Mouse (Mus musculus): ENCODE measurements at regions not wholly inside any gene's neighbourhood (a gene's known extent, or its start where the extent isn't known, plus 50 kb on each side); places are given as distances from the start of the nearest gene placed in this dataset.

- ATAC-seq (ENCODE audit: low FRiP score) (no peak), DNase-seq (ENCODE audit: low spot score) (no peak)
- H3K4me3 ChIP-seq (ENCODE audit: low read depth, low read length), result no peak overlapping the region
- no peaks in the 10 kb centered on the region for H3K27me3 ChIP-seq (ENCODE audit: control insufficient read depth, insufficient read depth, low read length)
- no peak overlapping the region for H3K4me2 ChIP-seq (replicated peaks; ENCODE audit: low read depth, low read length)
- no peaks in the 10 kb centered on the region for H3K36me3 ChIP-seq (ENCODE audit: control insufficient read depth, insufficient read depth, low read length)
- WGBS, result 72% methylated on average over 1 of the region's 1 CpGs
- H3K9me3 ChIP-seq (ENCODE audit: control insufficient read depth, low read length), result no peaks in the 10 kb centered on the region
- no peak overlapping the region for H3K27ac ChIP-seq (ENCODE audit: low read depth, low read length)
- no peaks in the 10 kb centered on the region for H3K4me1 ChIP-seq (replicated peaks; ENCODE audit: control insufficient read depth, insufficient read depth, low read length)
- H3K9ac ChIP-seq (ENCODE audit: low read depth, low read length), result no peak overlapping the region
Observed at GRCm38 (mm10) chr14:86171118-86171517, 969.9 kb downstream of the Diaph3 start.

DNA sequence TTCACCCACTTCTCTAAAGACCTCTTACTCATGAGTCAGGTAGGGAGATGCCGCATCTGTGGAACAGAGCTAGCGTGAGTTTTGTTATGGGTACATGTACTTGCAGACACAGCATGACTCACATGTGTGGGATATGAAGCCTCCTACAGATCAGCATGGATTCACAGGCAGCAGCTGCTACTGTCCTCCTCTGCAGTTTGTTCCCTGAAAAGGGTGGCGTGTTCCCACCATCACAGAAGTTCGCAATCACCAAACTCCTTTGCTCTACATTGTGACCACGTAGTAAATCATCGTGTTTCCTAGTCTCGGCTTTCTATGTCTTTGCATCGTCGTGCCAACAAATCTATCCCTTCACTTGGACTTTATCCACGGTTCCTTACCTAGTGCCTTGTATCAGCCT lies 981.9 kb downstream of the Diaph3 start:
- no peak overlapping the region for H3K4me2 ChIP-seq (replicated peaks; ENCODE audit: low read depth, low read length)
- H3K36me3 ChIP-seq (ENCODE audit: control insufficient read depth, insufficient read depth, low read length), result no peaks in the 10 kb centered on the region
- no peak overlapping the region for H3K9ac ChIP-seq (ENCODE audit: low read depth, low read length)
- H3K4me1 ChIP-seq (replicated peaks; ENCODE audit: control insufficient read depth, insufficient read depth, low read length), result no peaks in the 10 kb centered on the region
- H3K27me3 ChIP-seq (ENCODE audit: control insufficient read depth, insufficient read depth, low read length), result no peaks in the 10 kb centered on the region
- no peak for DNase-seq (ENCODE audit: low spot score)
- H3K9me3 ChIP-seq (ENCODE audit: control insufficient read depth, low read length), result no peaks in the 10 kb centered on the region
- no peak overlapping the region for H3K4me3 ChIP-seq (ENCODE audit: low read depth, low read length)
- H3K27ac ChIP-seq (ENCODE audit: low read depth, low read length), result no peak overlapping the region
- WGBS, result 93% methylated on average over 10 of the region's 10 CpGs
- no peak for ATAC-seq (ENCODE audit: low FRiP score)

- H3K9ac ChIP-seq (ENCODE audit: low read depth, low read length), result no peak overlapping the region
- H3K27me3 ChIP-seq (ENCODE audit: control insufficient read depth, insufficient read depth, low read length), result no peaks in the 10 kb centered on the region
- ATAC-seq (ENCODE audit: low FRiP score) (no peak), DNase-seq (ENCODE audit: low spot score) (no peak)
- no peak overlapping the region for H3K4me2 ChIP-seq (replicated peaks; ENCODE audit: low read depth, low read length)
- no peak overlapping the region for H3K4me3 ChIP-seq (ENCODE audit: low read depth, low read length)
- WGBS, result 92% methylated on average over 3 of the region's 3 CpGs
- H3K9me3 ChIP-seq (ENCODE audit: control insufficient read depth, low read length), result no peaks in the 10 kb centered on the region
- H3K36me3 ChIP-seq (ENCODE audit: control insufficient read depth, insufficient read depth, low read length), result no peaks in the 10 kb centered on the region
- H3K4me1 ChIP-seq (replicated peaks; ENCODE audit: control insufficient read depth, insufficient read depth, low read length), result no peaks in the 10 kb centered on the region
- H3K27ac ChIP-seq (ENCODE audit: low read depth, low read length), result no peak overlapping the region
Observed at GRCm38 (mm10) chr14:86154688-86155087, 986.3 kb downstream of the Diaph3 start.

- Histone ChIP-seq H3K9me3 (ENCODE audit: control insufficient read depth, low read length) (no peaks in the 10 kb centered on the region), H3K4me2 (replicated peaks; ENCODE audit: low read depth, low read length) (no peak overlapping the region), H3K9ac (ENCODE audit: low read depth, low read length) (no peak overlapping the region), H3K27ac (ENCODE audit: low read depth, low read length) (no peak overlapping the region), H3K4me1 (replicated peaks; ENCODE audit: control insufficient read depth, insufficient read depth, low read length) (no peaks in the 10 kb centered on the region), H3K4me3 (ENCODE audit: low read depth, low read length) (no peak overlapping the region), H3K36me3 (ENCODE audit: control insufficient read depth, insufficient read depth, low read length) (no peaks in the 10 kb centered on the region), H3K27me3 (ENCODE audit: control insufficient read depth, insufficient read depth, low read length) (no peaks in the 10 kb centered on the region)
- ATAC-seq (ENCODE audit: low FRiP score) (no peak), DNase-seq (ENCODE audit: low spot score) (no peak)
- WGBS, result 93% methylated on average over 1 of the region's 1 CpGs
Observed at GRCm38 (mm10) chr14:86151276-86151675, 989.8 kb downstream of the Diaph3 start.

GRCm38 (mm10) chr14:86150329-86150866 lies 990.6 kb downstream of the Diaph3 start:
- Histone ChIP-seq H3K27me3 (ENCODE audit: control insufficient read depth, insufficient read depth, low read length) (no peaks in the 10 kb centered on the region), H3K36me3 (ENCODE audit: control insufficient read depth, insufficient read depth, low read length) (no peaks in the 10 kb centered on the region), H3K9ac (ENCODE audit: low read depth, low read length) (no peak overlapping the region), H3K4me3 (ENCODE audit: low read depth, low read length) (no peak overlapping the region), H3K4me1 (replicated peaks; ENCODE audit: control insufficient read depth, insufficient read depth, low read length) (no peaks in the 10 kb centered on the region), H3K9me3 (ENCODE audit: control insufficient read depth, low read length) (no peaks in the 10 kb centered on the region), H3K27ac (ENCODE audit: low read depth, low read length) (no peak overlapping the region), H3K4me2 (replicated peaks; ENCODE audit: low read depth, low read length) (no peak overlapping the region)
- WGBS, result 97% methylated on average over 3 of the region's 3 CpGs
- ATAC-seq (ENCODE audit: low FRiP score) (no peak), DNase-seq (ENCODE audit: low spot score) (no peak)

DNA sequence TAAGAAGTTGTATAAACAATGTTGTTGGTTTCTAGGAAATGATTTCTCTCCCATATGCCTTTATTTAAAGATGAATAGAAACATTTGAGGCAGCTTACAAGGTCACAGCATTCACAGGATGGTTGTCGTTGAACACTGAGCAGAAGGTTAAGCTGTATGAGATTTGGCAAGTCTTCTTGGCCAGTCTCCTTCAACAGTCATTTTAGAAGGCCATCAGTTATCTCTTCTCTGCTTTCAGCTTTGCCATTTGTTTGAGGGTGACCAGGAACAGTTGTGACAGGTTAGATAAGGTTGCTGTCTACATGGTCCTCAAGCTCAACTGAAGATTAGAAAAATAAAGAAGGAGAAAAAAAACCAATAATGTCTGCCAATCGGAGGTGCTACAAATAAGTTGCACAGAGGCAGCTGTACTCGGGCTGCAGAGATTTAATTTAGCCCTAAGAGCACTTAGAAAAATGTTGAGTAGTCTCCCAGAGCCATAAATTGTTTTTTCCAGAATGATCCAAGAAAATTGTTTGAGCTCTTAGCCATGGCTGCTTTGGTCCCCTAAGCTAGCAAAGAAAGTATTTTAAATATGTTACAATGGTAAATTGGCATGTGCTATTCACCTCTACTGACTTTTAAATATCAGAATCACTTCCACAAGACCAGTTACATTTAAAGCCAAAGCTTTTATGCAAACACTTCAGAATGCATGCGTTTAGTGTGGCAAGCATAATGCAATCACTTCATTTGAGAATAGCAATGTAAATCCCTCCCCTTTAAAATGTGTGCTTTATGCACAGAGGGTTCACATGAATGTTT lies 1025.6 kb downstream of the Diaph3 start:
- no peaks in the 10 kb centered on the region for H3K27me3 ChIP-seq (ENCODE audit: control insufficient read depth, insufficient read depth, low read length)
- DNase-seq (ENCODE audit: low spot score) (no peak), ATAC-seq (ENCODE audit: low FRiP score) (no peak)
- no peak overlapping the region for H3K4me2 ChIP-seq (replicated peaks; ENCODE audit: low read depth, low read length)
- no peaks in the 10 kb centered on the region for H3K36me3 ChIP-seq (ENCODE audit: control insufficient read depth, insufficient read depth, low read length)
- H3K4me1 ChIP-seq (replicated peaks; ENCODE audit: control insufficient read depth, insufficient read depth, low read length), result no peaks in the 10 kb centered on the region
- no peak overlapping the region for H3K4me3 ChIP-seq (ENCODE audit: low read depth, low read length)
- no peak overlapping the region for H3K9ac ChIP-seq (ENCODE audit: low read depth, low read length)
- H3K27ac ChIP-seq (ENCODE audit: low read depth, low read length), result no peak overlapping the region
- no peaks in the 10 kb centered on the region for H3K9me3 ChIP-seq (ENCODE audit: control insufficient read depth, low read length)
- WGBS, result 73% methylated on average over 4 of the region's 4 CpGs

DNA sequence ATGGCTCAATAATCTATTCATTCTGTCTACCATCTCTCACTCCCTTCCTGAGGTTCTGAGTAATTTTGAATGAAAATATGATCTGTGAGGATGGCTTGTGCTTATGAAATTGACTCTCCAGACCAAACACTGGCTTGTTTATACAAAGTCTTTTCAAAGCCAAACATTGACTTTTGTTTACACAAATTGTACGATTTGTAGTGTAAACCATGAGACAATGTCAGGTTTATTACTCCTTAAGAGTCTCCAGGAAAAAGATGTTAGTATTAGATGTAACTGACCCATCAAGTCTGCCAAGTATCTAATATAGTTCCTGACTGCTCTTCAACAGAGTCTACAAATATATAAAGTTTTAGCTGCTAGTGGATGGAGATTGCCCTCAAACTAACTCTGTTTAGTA lies 1039.5 kb downstream of the Diaph3 start:
- H3K4me1 ChIP-seq (replicated peaks; ENCODE audit: control insufficient read depth, insufficient read depth, low read length), result no peaks in the 10 kb centered on the region
- ATAC-seq (ENCODE audit: low FRiP score) (no peak), DNase-seq (ENCODE audit: low spot score) (no peak)
- H3K36me3 ChIP-seq (ENCODE audit: control insufficient read depth, insufficient read depth, low read length), result no peaks in the 10 kb centered on the region
- H3K9me3 ChIP-seq (ENCODE audit: control insufficient read depth, low read length), result no peaks in the 10 kb centered on the region
- no peak overlapping the region for H3K9ac ChIP-seq (ENCODE audit: low read depth, low read length)
- H3K27me3 ChIP-seq (ENCODE audit: control insufficient read depth, insufficient read depth, low read length), result no peaks in the 10 kb centered on the region
- no peak overlapping the region for H3K4me2 ChIP-seq (replicated peaks; ENCODE audit: low read depth, low read length)
- H3K27ac ChIP-seq (ENCODE audit: low read depth, low read length), result no peak overlapping the region
- WGBS, result 80% methylated on average over 1 of the region's 1 CpGs
- H3K4me3 ChIP-seq (ENCODE audit: low read depth, low read length), result no peak overlapping the region

DNA sequence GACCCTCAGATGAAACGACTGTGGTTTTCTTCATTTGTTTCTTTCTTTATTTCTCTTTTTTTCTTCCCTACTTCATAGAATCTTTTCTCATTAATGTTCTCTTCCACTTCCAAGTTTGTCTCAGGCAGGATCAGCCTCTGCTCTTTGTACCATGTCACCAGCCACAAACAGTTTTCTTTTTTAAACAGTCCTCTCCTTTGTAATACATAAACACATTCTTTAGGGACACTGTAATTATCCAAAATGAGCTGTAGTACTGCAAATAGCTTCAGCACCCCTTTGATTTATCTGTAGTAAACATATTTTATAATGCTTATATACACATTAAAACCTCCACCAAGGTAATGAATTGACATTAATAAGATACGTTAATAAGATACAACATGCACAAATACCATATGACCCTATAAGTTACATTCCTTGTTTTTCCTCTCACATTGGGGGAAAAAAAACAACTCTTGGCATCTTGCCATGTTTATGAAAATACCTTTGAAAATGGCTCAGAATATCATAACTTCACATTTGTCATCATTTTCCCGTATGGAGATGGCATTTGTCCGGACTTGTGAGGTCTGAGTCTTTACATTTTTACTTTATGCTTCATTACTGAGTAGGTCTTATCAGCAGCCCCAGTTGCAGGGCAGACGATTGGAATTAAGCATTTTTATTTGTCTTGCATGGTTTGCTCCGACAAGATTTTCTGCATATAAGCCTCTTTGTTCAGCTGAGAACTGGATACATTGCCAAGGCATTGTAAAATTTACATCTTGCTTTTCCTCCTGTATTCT lies 1070.5 kb downstream of the Diaph3 start:
- Histone ChIP-seq H3K27me3 (ENCODE audit: control insufficient read depth, insufficient read depth, low read length) (no peaks in the 10 kb centered on the region), H3K4me2 (replicated peaks; ENCODE audit: low read depth, low read length) (no peak overlapping the region), H3K9ac (ENCODE audit: low read depth, low read length) (no peak overlapping the region), H3K27ac (ENCODE audit: low read depth, low read length) (no peak overlapping the region), H3K36me3 (ENCODE audit: control insufficient read depth, insufficient read depth, low read length) (no peaks in the 10 kb centered on the region), H3K4me1 (replicated peaks; ENCODE audit: control insufficient read depth, insufficient read depth, low read length) (no peaks in the 10 kb centered on the region), H3K4me3 (ENCODE audit: low read depth, low read length) (no peak overlapping the region), H3K9me3 (ENCODE audit: control insufficient read depth, low read length) (no peaks in the 10 kb centered on the region)
- WGBS, result 85% methylated on average over 6 of the region's 6 CpGs
- ATAC-seq (ENCODE audit: low FRiP score) (no peak), DNase-seq (ENCODE audit: low spot score) (no peak)
